Mouse (Mus musculus) left cerebral cortex, adult 9 months (tissue): ENCODE data around the gene Mettl16.
A peak's percentile ranks its signal among the peaks of the same experiment; 100 is the strongest.
"Not testable (repeated sequence)": the region's sequence is repeated elsewhere in the genome, so short reads cannot be mapped to it uniquely, and the experiment has no call there.

ENCODE experiments used
- DNase-seq, 2 experiments: peaks; one replicate each; pipeline ENCODE4 v3.0.0; 2022; ENCODE audit warnings: low spot score in 2 of 2

The Mettl16 gene

GRCm38 (mm10) chr11:74772386-74772785, 1.8 kb downstream of the Mettl16 start:
- DNase-seq: no peak

DNA sequence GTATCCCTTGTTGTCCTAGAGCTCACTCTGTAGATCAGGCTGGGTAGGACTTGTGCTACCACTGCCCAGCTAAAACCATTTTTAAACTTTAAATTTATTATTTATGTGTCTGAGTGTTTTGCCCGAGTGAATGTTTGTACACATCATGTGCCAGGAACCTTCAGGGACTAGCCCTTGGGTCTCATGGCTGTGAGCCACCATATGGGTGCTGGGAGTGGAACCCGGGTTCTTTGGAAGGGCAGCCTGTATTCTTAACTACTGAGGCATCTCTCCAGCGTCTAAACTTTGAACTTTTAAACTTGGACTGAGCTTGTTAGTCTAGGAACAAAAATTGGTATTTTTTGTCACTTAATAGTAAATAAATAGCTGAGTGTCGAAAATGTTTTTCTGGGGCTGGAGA, 22.2 kb downstream of the Mettl16 start:
- no peak for DNase-seq

DNA sequence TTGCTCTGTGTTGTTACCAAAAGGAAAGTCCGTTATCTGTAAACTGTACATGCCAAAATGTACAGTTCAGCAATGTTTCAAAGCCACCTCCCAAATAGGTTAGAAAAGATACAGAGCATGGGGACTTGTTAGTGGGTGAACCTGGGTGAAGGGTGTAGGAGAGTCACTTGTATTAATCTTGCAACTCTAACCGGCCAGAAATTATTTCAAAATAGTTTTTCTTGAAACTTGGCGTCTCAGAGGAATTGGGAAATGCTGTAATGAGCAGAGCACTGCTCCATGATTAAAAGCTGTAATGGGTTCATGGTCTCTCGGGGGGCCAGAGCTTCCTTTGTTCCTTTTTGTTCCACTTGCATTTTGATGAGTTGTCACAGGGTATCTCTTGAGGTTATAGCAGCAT, 30.0 kb downstream of the Mettl16 start:
- DNase-seq: no peak

DNA sequence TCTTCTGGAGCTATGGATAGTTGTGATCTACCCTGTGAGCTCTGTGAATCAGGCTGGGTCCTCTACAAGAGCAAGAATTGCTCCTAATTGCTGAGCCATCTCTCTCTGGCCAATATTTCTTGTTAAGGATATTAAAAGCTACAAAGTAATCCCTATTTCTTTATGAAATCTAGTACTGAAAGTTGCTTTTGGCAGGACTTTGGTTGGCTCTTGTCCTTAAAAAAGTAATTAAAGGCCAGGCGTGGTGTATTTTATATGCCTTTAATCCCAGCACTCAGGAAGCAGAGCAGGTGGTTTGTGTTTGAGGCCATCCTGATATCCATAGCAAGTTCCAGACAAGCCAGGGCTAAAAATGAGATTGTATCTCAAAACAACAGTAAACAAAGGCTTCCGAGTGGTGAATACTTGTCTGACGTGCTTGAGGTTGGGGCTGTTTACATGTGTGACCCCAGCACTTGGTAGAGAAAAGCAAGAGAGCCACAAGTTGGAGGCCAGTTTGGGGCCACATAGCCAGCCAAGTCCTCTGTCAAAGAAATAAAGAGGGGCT, 33.5 kb downstream of the Mettl16 start:
- DNase-seq: no peak

GRCm38 (mm10) chr11:74807246-74807882, 36.7 kb downstream of the Mettl16 start:
- DNase-seq: no peak

GRCm38 (mm10) chr11:74808251-74808853, 37.7 kb downstream of the Mettl16 start:
- DNase-seq: peak in 1 of 2 experiments; percentile 14

DNA sequence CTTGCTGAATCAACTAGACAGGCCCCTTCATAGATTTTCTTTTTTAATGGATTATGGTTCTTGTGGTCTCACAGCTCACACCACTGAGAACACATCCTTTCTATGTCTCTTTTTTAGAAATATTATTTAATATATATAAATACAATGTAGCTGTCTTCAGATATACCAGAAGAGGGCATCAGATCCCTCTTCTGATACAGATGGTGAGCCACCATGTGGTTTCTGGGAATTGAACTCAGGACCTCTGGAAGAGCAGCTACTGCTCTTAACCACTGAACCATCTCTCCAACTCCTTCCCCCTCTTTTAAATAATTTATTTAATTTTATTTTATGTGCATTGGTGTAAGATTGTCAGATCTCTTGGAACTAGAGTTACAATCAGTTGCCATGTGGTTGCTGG, 39.5 kb downstream of the Mettl16 start:
- no peak for DNase-seq

- not testable (repeated sequence) for DNase-seq
Observed at GRCm38 (mm10) chr11:74811027-74811426, 40.4 kb downstream of the Mettl16 start.

DNA sequence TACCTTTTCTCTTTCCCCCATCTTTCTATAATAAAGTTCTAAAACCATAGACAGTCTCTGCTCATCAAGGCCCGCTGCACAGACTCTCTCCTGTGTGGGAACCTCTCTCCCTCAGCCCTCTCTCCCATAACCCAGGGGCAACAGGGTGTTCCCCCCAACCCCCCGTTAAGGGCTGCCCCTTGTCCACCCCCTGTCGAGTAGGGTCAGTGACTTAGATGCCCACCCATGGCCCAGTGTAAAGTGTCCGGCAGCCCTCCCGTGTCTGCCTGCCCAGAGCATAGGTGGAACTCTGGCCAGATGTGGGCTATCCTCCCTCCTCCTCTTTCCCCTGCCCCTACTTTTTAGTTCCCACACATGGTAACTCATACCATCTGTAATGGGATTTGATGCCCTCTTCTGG, 40.9 kb downstream of the Mettl16 start:
- DNase-seq: no peak

DNA sequence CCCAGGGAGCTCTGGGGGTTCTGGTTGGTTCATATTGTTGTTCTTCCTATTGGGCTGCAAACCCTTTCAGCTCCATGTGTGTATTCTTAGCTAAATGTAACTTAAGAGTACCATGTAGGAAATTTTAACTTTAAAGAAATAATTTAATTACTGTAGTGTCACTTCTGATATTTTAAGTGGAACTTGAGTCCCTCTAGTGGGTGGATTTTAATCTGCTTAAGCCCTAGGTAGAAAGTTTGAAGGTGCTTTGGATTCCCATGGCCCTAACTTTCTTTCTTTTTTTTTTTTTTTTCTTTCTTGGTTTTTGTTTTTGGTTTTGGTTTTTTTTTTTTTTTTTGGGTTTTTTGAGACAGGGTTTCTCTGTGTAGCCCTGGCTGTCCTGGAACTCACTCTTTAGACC, 45.2 kb downstream of the Mettl16 start:
- DNase-seq: no peak

DNA sequence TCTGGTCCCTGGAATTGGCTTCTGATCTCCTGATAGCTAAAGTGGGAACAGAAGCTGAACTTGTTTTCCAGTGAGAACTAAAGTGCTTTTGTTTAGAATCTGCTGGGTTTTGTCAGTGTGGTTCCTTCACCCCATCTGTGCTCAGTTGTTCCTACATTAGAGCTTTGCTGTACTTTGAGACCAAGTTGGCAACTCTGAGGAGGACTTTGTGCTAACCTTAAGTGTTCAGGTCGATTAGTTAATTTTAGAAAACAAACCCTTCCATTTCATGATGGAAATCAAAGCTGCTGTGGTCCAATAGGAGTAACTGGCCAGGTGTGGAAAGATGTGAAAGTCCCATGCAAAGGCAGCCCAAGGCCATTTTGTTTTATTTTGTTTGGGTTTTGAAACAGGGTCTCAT, 50.3 kb downstream of the Mettl16 start:
- no peak for DNase-seq

DNA sequence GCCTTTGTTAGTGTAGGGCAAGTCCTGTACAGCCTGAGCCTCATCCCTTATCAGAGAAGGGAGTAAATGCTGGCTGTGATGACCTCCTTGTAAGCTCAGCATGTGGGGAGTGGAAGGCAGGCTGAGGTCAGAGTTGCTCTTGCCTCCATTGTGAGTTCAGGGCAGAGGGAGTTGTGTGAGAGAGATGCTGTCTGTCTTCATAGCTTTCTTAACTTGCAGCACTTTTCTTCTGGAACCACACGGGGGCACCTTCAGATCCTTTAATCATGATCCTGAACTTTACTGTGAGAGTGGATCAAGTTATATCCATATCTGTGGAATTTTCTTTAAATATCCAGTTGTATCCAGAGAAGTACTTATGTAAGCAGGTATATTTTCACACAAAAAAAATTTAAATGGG, 50.8 kb downstream of the Mettl16 start:
- no peak for DNase-seq

DNA sequence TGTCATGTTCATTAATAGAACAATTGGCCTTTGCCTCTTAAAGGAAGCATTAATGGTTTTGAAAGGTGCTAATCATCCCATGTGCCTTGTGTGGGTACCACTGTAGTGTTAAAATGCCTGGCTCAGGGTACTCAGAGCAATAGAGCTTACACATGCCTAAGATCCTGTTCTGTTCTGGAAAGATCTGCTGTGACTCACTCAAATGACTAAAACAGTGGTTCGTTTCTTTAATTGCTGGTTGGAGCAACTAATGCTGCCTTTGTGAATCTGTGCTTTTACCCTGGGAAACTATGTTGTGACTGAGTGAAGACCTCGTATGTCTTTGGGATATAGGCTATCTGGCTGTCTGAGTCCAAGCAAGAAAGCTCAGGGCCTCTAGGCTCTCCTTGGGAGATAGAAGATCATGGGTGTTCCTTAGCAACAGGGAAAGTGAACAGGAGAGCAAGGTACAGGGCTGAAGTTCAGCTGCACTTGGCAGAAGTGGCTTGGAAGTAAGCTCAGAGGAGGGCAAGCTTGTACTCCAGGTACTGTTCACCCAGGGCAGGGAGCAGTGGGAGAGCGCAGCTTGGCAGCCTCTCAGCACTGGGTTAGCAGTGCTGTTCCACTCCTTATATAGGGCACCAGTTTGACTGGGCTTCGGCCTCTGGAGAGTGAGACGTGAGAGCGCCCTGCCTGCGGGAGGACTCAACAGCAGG, 52.3 kb downstream of the Mettl16 start:
- DNase-seq: no peak

- no peak for DNase-seq
Observed at GRCm38 (mm10) chr11:74826151-74826550, 55.5 kb downstream of the Mettl16 start.

DNA sequence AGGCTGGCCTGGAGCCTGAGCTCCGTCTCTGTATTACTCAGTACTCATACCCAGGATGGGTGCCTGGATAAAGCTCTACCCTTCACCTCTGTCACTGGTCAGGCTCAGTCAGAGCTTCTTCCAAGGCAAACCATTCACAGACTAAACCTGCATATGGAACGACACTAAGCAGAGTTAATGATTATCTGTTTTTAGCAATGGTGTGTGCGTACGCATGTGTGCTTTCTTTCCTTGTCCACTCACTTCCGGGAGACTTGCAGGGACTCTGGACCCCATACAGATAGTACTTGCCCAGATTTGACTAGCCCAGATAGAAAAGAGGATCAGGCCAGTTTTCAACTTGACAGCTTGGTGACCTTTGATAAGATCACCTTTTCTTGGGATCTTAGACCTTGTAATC, 56.1 kb downstream of the Mettl16 start:
- no peak for DNase-seq

DNA sequence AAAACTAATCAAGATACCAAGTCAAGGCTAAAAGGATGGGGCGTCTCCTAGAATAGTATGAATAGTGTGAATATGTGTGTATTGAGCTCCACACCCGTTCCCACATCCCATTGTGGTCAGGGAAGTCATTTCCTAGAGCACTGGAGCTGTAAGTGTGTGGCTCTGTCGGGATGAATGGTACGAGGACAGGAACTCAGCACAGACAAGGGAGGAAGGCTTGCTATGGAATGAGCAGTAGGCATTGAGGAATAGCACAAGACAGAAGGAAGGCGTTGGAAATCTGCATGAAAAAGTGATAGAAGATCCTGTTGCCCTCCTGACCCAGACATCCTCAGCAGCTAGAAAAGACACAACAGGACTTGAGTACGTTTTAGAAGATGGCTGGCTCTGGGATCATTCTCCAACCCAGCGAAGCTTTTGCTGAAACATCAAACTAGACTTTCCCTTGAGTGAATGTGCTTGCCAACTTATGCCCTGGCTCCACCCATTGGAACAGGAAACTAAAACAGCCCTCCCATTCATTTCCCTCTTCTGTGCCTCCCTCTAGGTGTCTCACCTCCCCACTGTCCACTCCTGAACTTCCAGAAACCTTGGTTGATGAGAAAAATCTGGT, 57.3 kb downstream of the Mettl16 start:
- DNase-seq: no peak

DNA sequence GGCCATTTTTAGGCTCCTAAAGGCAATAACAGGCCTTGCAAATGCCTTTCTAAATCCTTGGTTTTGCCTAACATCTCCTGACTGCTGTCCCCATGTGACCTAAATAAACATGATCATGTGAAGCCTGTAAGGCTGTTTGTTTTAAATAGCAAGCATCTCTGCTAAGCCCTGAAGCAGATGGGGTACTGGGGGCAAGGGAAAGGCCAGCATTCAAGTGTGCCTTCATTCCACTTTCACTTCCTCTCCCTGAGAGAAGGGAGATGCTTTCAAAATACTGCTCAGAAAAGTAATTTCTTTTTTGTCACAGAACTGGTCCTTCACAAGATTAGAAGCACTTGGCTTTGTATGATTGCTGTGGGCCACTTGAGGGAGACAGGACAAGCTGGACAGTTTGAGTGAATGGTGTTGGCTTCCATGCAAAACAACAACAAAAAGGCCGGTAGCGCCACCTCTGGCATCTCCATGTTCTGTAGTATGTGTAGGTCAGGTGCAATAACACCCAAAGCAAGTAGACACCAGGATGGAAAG, 57.8 kb downstream of the Mettl16 start:
- no peak for DNase-seq

DNA sequence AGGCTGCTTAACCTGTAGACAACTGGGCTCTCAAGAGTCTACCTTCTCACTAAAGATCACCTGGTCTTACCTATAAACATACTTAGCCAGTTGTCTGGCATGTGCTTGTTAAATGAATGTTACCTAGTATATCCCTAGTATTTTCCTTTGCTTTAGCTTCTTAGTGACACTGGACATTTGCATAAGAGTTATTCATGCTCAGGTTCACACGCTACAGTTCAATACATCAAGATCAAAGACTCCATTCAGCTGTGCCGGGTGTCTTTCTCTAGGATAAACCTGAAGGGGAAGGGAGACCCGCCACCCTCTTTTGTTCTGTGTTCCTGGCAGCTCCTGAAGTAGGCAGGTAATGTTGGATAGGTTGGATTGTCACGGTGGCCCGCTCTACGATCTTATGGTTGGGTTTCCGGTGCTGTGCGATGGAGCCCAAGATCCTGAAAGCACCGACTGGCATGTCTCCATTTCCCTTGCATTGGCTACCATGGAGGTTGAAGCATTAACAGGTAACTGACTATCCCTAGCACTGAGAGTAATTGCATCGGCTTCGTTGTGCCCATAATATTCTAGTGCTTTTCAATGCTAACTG, 58.4 kb downstream of the Mettl16 start:
- no peak for DNase-seq

DNA sequence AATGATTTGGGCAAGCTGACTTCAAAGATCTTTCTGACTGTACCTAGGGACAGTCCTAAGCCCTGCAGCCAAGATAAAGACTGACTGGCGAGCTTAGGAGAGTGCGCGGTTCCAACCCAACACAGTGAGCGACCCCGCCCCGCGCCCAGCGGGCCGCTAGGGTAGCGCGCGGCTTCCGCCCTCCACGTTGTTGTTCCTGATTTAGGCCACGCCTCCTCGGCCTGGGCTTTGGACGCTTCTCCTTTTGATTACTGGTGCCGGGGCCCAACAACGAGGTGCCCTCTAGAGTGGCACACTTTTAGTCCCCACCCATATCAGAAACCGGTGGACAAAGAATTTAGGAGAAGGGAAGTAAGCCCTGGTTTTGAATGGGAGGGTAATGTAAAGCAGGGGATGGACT, 59.2 kb downstream of the Mettl16 start:
- DNase-seq: no peak

DNA sequence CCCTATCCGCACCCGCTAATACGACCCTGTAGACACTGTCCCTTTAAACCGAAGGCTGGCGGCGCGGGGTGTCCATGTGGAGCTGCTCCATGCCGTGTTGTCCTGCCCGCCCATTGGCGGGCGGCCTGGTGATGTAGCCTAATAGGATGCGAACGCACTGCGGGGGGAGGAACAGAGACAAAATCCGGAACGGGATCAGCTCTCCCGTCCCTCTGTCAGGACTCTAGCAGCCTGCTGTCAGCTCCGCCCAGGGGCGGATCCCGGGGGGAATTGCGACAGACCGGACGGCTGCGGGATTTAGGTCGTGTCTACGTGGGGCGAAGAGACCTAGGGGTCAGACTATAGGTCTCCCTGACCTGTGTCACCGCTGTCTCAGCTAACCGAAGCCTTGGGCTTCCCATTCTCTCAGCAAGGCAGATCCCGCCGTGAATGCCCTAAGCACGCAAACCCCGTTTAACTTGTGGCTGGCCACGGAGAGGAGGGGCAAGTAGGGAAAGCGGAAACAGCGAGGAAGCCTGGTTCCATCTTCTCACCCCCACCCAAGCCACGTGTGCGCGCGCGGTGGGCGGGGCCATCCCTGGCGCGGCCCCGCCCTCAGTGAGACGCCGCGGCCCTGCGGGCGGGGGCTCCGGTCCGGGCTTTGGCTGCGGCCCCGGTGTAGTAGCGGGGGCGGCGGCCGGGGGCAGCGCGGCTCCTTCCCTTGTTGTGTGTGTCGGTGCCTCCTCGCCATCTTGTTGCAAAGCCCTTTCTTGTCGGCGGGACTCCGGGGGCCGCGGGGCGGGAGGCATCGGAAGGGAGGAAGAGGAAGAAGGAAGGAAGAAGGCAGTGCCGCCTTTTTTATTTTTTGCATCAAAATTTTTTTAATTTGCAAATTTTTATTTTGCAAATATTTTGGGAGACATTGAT, 59.9 kb downstream of the Mettl16 start, which contains the start of gene Mnt:
Mnt (plus strand) TSS at position 665 of the 906 bp plus-strand sequence.
- peak; percentile 98 to 99 for DNase-seq

- peak in 1 of 2 experiments; percentile 49 for DNase-seq
Observed at GRCm38 (mm10) chr11:74831191-74831605, 60.6 kb downstream of the Mettl16 start.
